Mouse (Mus musculus) kidney, adult 2 months (tissue): Measurements from ENCODE around the gene Tmed11.

Experiments
- CTCF ChIP-seq: fragments of 200-500 bp; conservative IDR thresholded peaks from 2 replicates; pipeline ENCODE4 v1.5.1; 2011; ENCODE audit warnings: low read depth, mild to moderate bottlenecking, control low read depth, low read length, moderate library complexity, mixed read lengths; ENCODE audit not compliant: insufficient read depth, insufficient read length
- POLR2A ChIP-seq: fragments of 200-500 bp; IDR thresholded peaks from one replicate; pipeline ENCODE4 v1.6.1; 2011; ENCODE audit warnings: low read depth, low read length, control low read depth

- TF ChIP-seq CTCF (no peak), POLR2A (no peak)
Measured at GRCm38 (mm10) chr5:108741844-108742243, 53.3 kb downstream of the Tmed11 start.
